Mouse (Mus musculus) thymus, postnatal 4 days (tissue): ENCODE results near the gene Gm11146.

Experiments
- DNase-seq: peaks from one replicate; pipeline ENCODE4 v3.0.0; 2021

Gene Gm11146

GRCm38 (mm10) chr16:77551051-77551450 lies 50.8 kb downstream of the Gm11146 start:
- DNase-seq: no peak
